8 mouse cellular contexts compared by ENCODE assay signal in genomic region chr9:119101992-119102782, GRCm38 (mm10). TPM values are rescaled to one million over a fixed set of nuclear protein-coding genes. Genes with fewer than 3 reads are reported as not detected.
DNase-seq lines count a peak whose midpoint lies in the region; ATAC-seq and TF ChIP-seq lines count a peak whose summit lies in the region.

Gene Dlec1 (plus strand): TSS chr9:119102478.

- H3K27me3 ChIP-seq in CH12.LX (replicated peaks): peaks cover 37% of the 10 kb centered on the region
- no peaks in the 10 kb centered on the region for H3K27me3 ChIP-seq in forebrain, embryonic 14.5 days (replicated peaks; ENCODE audit: control insufficient read depth, insufficient read depth, low read length)
- H3K27me3 ChIP-seq in liver, embryonic 15.5 days: peaks cover 23% of the 10 kb centered on the region
- H3K27me3 ChIP-seq in neural tube, embryonic 11.5 days (ENCODE audit: control insufficient read depth, insufficient read depth, low read length): no peaks in the 10 kb centered on the region

- peak; percentile 95 for DNase-seq in CH12.LX (ENCODE audit: extremely low read depth)
- peak; percentile 94 for DNase-seq in forebrain, embryonic 14.5 days (ENCODE audit: low spot score)
- DNase-seq in heart, postnatal 25 days (ENCODE audit: low spot score): peak; percentile 57
- DNase-seq in large intestine, adult 2 months (ENCODE audit: low read depth, low spot score): peak; percentile 76
- DNase-seq in neural tube, embryonic 11.5 days (ENCODE audit: low spot score): peak; percentile 83
- peak; percentile 46 to 63 for DNase-seq in thymus, adult 18-20 months

- peak; percentile 93 for ATAC-seq in forebrain, embryonic 14.5 days
- ATAC-seq in liver, embryonic 15.5 days (ENCODE audit: insufficient read depth): peak; percentile 59
- ATAC-seq in neural tube, embryonic 11.5 days (ENCODE audit: insufficient read depth, low FRiP score, low TSS enrichment): peak; percentile 80

- dilution Hi-C loops in CH12.LX (cut with MboI; ENCODE audit: extremely low pct_ligation_motif_present, extremely low pct_unique_long_range_greater_than_20kb, low sequenced_read_pairs): no loop called here

- WGBS in forebrain, embryonic 14.5 days: 3% methylated on average over 44 of the region's 44 CpGs
- WGBS in large intestine, adult 2 months: 3% methylated on average over 44 of the region's 44 CpGs
- 3% methylated on average over 44 of the region's 44 CpGs for WGBS in liver, embryonic 15.5 days (ENCODE audit: insufficient replicate concordance)
- 3% methylated on average over 44 of the region's 44 CpGs for WGBS in neural tube, embryonic 11.5 days

- no peaks in the 10 kb centered on the region for H3K79me2 ChIP-seq in CH12.LX (replicated peaks; ENCODE audit: control insufficient read depth, extremely low read depth, insufficient read depth, poor library complexity, severe bottlenecking)

- in situ Hi-C loops in CH12.LX (cut with MboI; ENCODE audit: low pct_ligation_motif_present, low pct_unique_long_range_greater_than_20kb, low sequenced_read_pairs): loop anchor here (10.0 kb wide), 1 partner anchor 473 kb away; the partner anchor contains the start of gene Scn5a

- no peak within 1 kb of the TSS for H3K27ac ChIP-seq in CH12.LX (ENCODE audit: insufficient read depth, low read depth)
- no peak within 1 kb of the TSS for H3K27ac ChIP-seq in bone marrow macrophage, adult 2 months (ENCODE audit: insufficient read depth, low read depth, low read length)
- H3K27ac ChIP-seq in forebrain, embryonic 14.5 days (ENCODE audit: low read depth, low read length): no peak within 1 kb of the TSS
- H3K27ac ChIP-seq in liver, embryonic 15.5 days (replicated peaks): no peak within 1 kb of the TSS
- no peak within 1 kb of the TSS for H3K27ac ChIP-seq in neural tube, embryonic 11.5 days (ENCODE audit: low read depth, low read length)

- H3K4me1 ChIP-seq in CH12.LX (ENCODE audit: control insufficient read depth in 1 of 2, insufficient read depth in 2 of 2): peaks cover 17 to 28% of the 10 kb centered on the region in 2 experiments
- H3K4me1 ChIP-seq in bone marrow macrophage, adult 2 months (ENCODE audit: control insufficient read depth, insufficient read depth, low read length): peaks cover 3% of the 10 kb centered on the region
- peaks cover 6% of the 10 kb centered on the region; the same call in 1 of the 2 replicates for H3K4me1 ChIP-seq in forebrain, embryonic 14.5 days (ENCODE audit: control insufficient read depth, insufficient read depth, low read length)
- no peaks in the 10 kb centered on the region for H3K4me1 ChIP-seq in liver, embryonic 15.5 days (replicated peaks)
- 0 out of 2 replicates have a peak, but pooled peaks cover 5% of the 10 kb centered on the region for H3K4me1 ChIP-seq in neural tube, embryonic 11.5 days (ENCODE audit: control insufficient read depth, insufficient read depth, low read length)

- no peak for TF ChIP-seq EP300 in CH12.LX (IDR thresholded peaks at IDR 0.05; ENCODE audit: low read length)

- H3K9ac ChIP-seq in CH12.LX (ENCODE audit: insufficient read depth, low read depth): peak within 1 kb of the TSS; percentile 30; the same call in 1 of the 2 replicates
- H3K9ac ChIP-seq in forebrain, embryonic 14.5 days (ENCODE audit: low read length): peak within 1 kb of the TSS; percentile 53
- no peak within 1 kb of the TSS for H3K9ac ChIP-seq in liver, embryonic 15.5 days
- peak within 1 kb of the TSS; percentile 47; the same call in 1 of the 2 replicates for H3K9ac ChIP-seq in neural tube, embryonic 11.5 days (ENCODE audit: low read length)

- H3K36me3 ChIP-seq in CH12.LX (replicated peaks in 1 of 2; ENCODE audit: control insufficient read depth in 1 of 2, insufficient read depth in 1 of 2, low read length in 1 of 2): no peaks in the 10 kb centered on the region
- no peaks in the 10 kb centered on the region for H3K36me3 ChIP-seq in forebrain, embryonic 14.5 days (ENCODE audit: control insufficient read depth, insufficient read depth, low read length)
- no peaks in the 10 kb centered on the region for H3K36me3 ChIP-seq in liver, embryonic 15.5 days (replicated peaks)
- H3K36me3 ChIP-seq in neural tube, embryonic 11.5 days (ENCODE audit: control insufficient read depth, insufficient read depth, low read length): no peaks in the 10 kb centered on the region

- intact Hi-C loops in heart, postnatal 25 days (cut with DNase I): no loop called here

- no peak; the same call in none of the 2 replicates for TF ChIP-seq RAD21 in CH12.LX (IDR thresholded peaks at IDR 0.05; ENCODE audit: low read depth, low read length)

- H3K4me3 ChIP-seq in CH12.LX (replicated peaks in 1 of 3; ENCODE audit: low read depth in 2 of 3, low read length in 2 of 3, poor library complexity in 1 of 3): peak within 1 kb of the TSS; percentile 60 to 63 (median 62)
- peak within 1 kb of the TSS; percentile 70 for H3K4me3 ChIP-seq in bone marrow macrophage, adult 2 months (ENCODE audit: insufficient read depth, low read length)
- H3K4me3 ChIP-seq in forebrain, embryonic 14.5 days (ENCODE audit: low read depth, low read length): peak within 1 kb of the TSS; percentile 58
- peak within 1 kb of the TSS; percentile 59 for H3K4me3 ChIP-seq in liver, embryonic 15.5 days (replicated peaks)
- H3K4me3 ChIP-seq in neural tube, embryonic 11.5 days (ENCODE audit: low read depth, low read length): peak within 1 kb of the TSS; percentile 55

- peak; percentile 62 for TF ChIP-seq POLR2A in CH12.LX (IDR thresholded peaks at IDR 0.05; ENCODE audit: low read depth, low read length)
- no peak for TF ChIP-seq POLR2A in bone marrow macrophage, adult 2 months (IDR thresholded peaks at IDR 0.05; ENCODE audit: borderline replicate concordance, low read depth, low read length)

- peak within 1 kb of the TSS; percentile 80 for H3K4me2 ChIP-seq in CH12.LX (ENCODE audit: insufficient read depth, low read depth, poor library complexity, severe bottlenecking)
- H3K4me2 ChIP-seq in forebrain, embryonic 14.5 days (ENCODE audit: low read length): peak within 1 kb of the TSS; percentile 73
- peak within 1 kb of the TSS; percentile 75 for H3K4me2 ChIP-seq in liver, embryonic 15.5 days
- peak within 1 kb of the TSS; percentile 75 for H3K4me2 ChIP-seq in neural tube, embryonic 11.5 days (ENCODE audit: low read depth)

- no peaks in the 10 kb centered on the region for H3K9me3 ChIP-seq in CH12.LX (replicated peaks; ENCODE audit: low read length)
- H3K9me3 ChIP-seq in forebrain, embryonic 14.5 days (replicated peaks; ENCODE audit: control insufficient read depth, low read length): no peaks in the 10 kb centered on the region
- no peaks in the 10 kb centered on the region for H3K9me3 ChIP-seq in liver, embryonic 15.5 days (replicated peaks)
- H3K9me3 ChIP-seq in neural tube, embryonic 11.5 days (ENCODE audit: control insufficient read depth, low read length): no peaks in the 10 kb centered on the region

- TF ChIP-seq CTCF in CH12.LX (conservative IDR thresholded peaks at IDR 0.05 in 1 of 2, IDR thresholded peaks at IDR 0.05 in 1 of 2; ENCODE audit: low read depth in 2 of 2, low read length in 2 of 2): peak in 1 of 2 experiments; percentile 49; a peak in 2 of 4 replicates
- TF ChIP-seq CTCF in bone marrow macrophage, adult 2 months (IDR thresholded peaks at IDR 0.05; ENCODE audit: low read depth, low read length): no peak

TF ChIP-seq in CH12.LX, 34 proteins besides CTCF, POLR2A, EP300 and RAD21 (continues in another document):
- TF ChIP-seq ELF1 (IDR thresholded peaks at IDR 0.05; ENCODE audit: low read depth, low read length): peak; percentile 90
- no peak for TF ChIP-seq JUN (IDR thresholded peaks at IDR 0.05; ENCODE audit: insufficient read depth, low read depth, low read length)
- TF ChIP-seq SIN3A (IDR thresholded peaks at IDR 0.05; ENCODE audit: low read length): peak; percentile 97
- TF ChIP-seq NELFE (IDR thresholded peaks at IDR 0.05; ENCODE audit: low read depth, low read length): peak; percentile 80
- TF ChIP-seq TCF12 (IDR thresholded peaks at IDR 0.05; ENCODE audit: low read depth, low read length): peak; percentile 38; the same call in 1 of the 2 replicates
- no peak for TF ChIP-seq E2F4 (IDR thresholded peaks at IDR 0.05; ENCODE audit: insufficient replicate concordance, low read depth, low read length)
- TF ChIP-seq ETS1 (conservative IDR thresholded peaks at IDR 0.05; ENCODE audit: low read depth, low read length): peak; percentile 43; the same call in 1 of the 2 replicates
- peak; percentile 78 for TF ChIP-seq TBP (conservative IDR thresholded peaks at IDR 0.05; ENCODE audit: low read depth, low read length)
- no peak for TF ChIP-seq CHD2 (IDR thresholded peaks at IDR 0.05; ENCODE audit: low read length)
- TF ChIP-seq KAT2A (IDR thresholded peaks at IDR 0.05; ENCODE audit: insufficient replicate concordance, low read length): 0 out of 2 replicates have a peak, but pooled peaks have one; percentile 32
- peak; percentile 26; the same call in 1 of the 2 replicates for TF ChIP-seq MAX (IDR thresholded peaks at IDR 0.05; ENCODE audit: low read length)
- no peak for TF ChIP-seq ZKSCAN1 (IDR thresholded peaks at IDR 0.05; ENCODE audit: borderline replicate concordance, low read depth, low read length)
- no peak for TF ChIP-seq GABPA (IDR thresholded peaks at IDR 0.05; ENCODE audit: insufficient replicate concordance, low read depth, low read length)
- no peak for TF ChIP-seq CHD1 (IDR thresholded peaks at IDR 0.05; ENCODE audit: low read depth, low read length)
- TF ChIP-seq JUND (conservative IDR thresholded peaks at IDR 0.05; ENCODE audit: low read depth, low read length): 0 out of 2 replicates have a peak, but pooled peaks have one; percentile 47
- no peak for TF ChIP-seq USF1 (IDR thresholded peaks at IDR 0.05; ENCODE audit: low read depth, low read length)
- TF ChIP-seq IRF4 (IDR thresholded peaks at IDR 0.05; ENCODE audit: low read depth, low read length): 0 out of 2 replicates have a peak, but pooled peaks have one; percentile 20
- TF ChIP-seq PAX5 (IDR thresholded peaks at IDR 0.05; ENCODE audit: low read length): no peak
- no peak for TF ChIP-seq MAFK (IDR thresholded peaks at IDR 0.05; ENCODE audit: insufficient replicate concordance, low read length)
- TF ChIP-seq MYC (IDR thresholded peaks at IDR 0.05; ENCODE audit: low read depth, low read length): no peak

RNA-seq across cellular contexts. Expression of gene Dlec1, which starts in this region (rescaled TPM):
- total RNA-seq in CH12.LX (2012; rRNA removed): 6.2 and 6.3 TPM in 2 replicates
- total RNA-seq in CH12.LX (2014; rRNA removed): 1.3 and 1.4 TPM in 2 replicates
- polyA plus RNA-seq in CH12.LX (2012; ENCODE audit: insufficient read length, low read depth): 5.9 and 6.0 TPM in 2 replicates
- not detected in 2 replicates for polyA plus RNA-seq in bone marrow macrophage, adult 2 months (2012; ENCODE audit: insufficient read depth, insufficient read length, missing spikeins)
- polyA plus RNA-seq in forebrain, embryonic 14.5 days (2014; fragmentation: Nextera tagmentation; extraction: Ambion mirVana): 0.33 and 0.70 TPM in 2 replicates
- total RNA-seq in heart, postnatal 25 days (2021): under 1 TPM in 1 of 2 experiments, not detected in 1; 0.10 TPM
- 0.40 and 0.43 TPM in 2 replicates for polyA plus RNA-seq in large intestine, adult 2 months (2012; rRNA removed)
- polyA plus RNA-seq in liver, embryonic 15.5 days (2015; fragmentation: Nextera tagmentation; extraction: Ambion mirVana): 0.06 TPM in 1 of 2 replicates, not detected in the other
- 0.92 and 0.97 TPM in 2 replicates for polyA plus RNA-seq in neural tube, embryonic 11.5 days (2014; fragmentation: Nextera tagmentation; extraction: Ambion mirVana)

Comparison
In these comparisons a context has a peak if more than half of its experiments do, and no peak if none do; other contexts are left out.
1. Peak in DNase-seq, ATAC-seq, H3K4me3 ChIP-seq, H3K9ac ChIP-seq and H3K4me2 ChIP-seq in forebrain, embryonic 14.5 days; RNA of the gene not detected or under 1 TPM.
2. Peak in DNase-seq in heart, postnatal 25 days; RNA of the gene not detected or under 1 TPM.
3. Peak in DNase-seq in large intestine, adult 2 months; RNA of the gene not detected or under 1 TPM.
4. Peak in ATAC-seq, H3K4me3 ChIP-seq and H3K4me2 ChIP-seq in liver, embryonic 15.5 days; RNA of the gene not detected or under 1 TPM.
5. Peak in DNase-seq, ATAC-seq, H3K4me3 ChIP-seq, H3K9ac ChIP-seq and H3K4me2 ChIP-seq in neural tube, embryonic 11.5 days; RNA of the gene not detected or under 1 TPM.